Mouse (Mus musculus) urinary bladder, adult 2 months (tissue): Measurements from ENCODE around the gene Ntsr2. TPM values are rescaled to one million over a fixed set of nuclear protein-coding genes. Genes with fewer than 3 reads are reported as not detected.
"Not testable (repeated sequence)": the region's sequence is repeated elsewhere in the genome, so short reads cannot be mapped to it uniquely, and the experiment has no call there.

Experiments used
- DNase-seq: peaks from one replicate; pipeline ENCODE4 v3.0.0; 2022; ENCODE audit warnings: low spot score
- polyA plus RNA-seq: library from polyadenylated mRNA; depleted of rRNA; stranded (reverse); fragments of >200 nt; gene quantifications from 2 replicates; pipeline ENCODE4 v1.2.3, GENCODE M21; 2012; rRNA removed

Ntsr2 gene
- polyA plus RNA-seq, 1 experiment: 0.22 TPM

- no peak for DNase-seq
Measured at GRCm38 (mm10) chr12:16648273-16648672, 4.9 kb upstream of the Ntsr2 start.

GRCm38 (mm10) chr12:16649819-16650218 lies 3.4 kb upstream of the Ntsr2 start:
- no peak for DNase-seq

GRCm38 (mm10) chr12:16655604-16656003 lies 2.4 kb downstream of the Ntsr2 start:
- no peak for DNase-seq

- no peak for DNase-seq
Measured at GRCm38 (mm10) chr12:16656906-16657875, 4.0 kb downstream of the Ntsr2 start.

GRCm38 (mm10) chr12:16661459-16661858 lies 8.3 kb downstream of the Ntsr2 start:
- DNase-seq: no peak

- DNase-seq: no peak
Measured at GRCm38 (mm10) chr12:16661936-16662335, 8.8 kb downstream of the Ntsr2 start.

GRCm38 (mm10) chr12:16662955-16663585 lies 9.9 kb downstream of the Ntsr2 start:
- DNase-seq: no peak

GRCm38 (mm10) chr12:16665022-16665421 lies 11.8 kb downstream of the Ntsr2 start:
- no peak for DNase-seq

GRCm38 (mm10) chr12:16669176-16669575 lies 16.0 kb downstream of the Ntsr2 start:
- DNase-seq: no peak

GRCm38 (mm10) chr12:16672246-16672645 lies 19.1 kb downstream of the Ntsr2 start:
- no peak for DNase-seq

GRCm38 (mm10) chr12:16690631-16691030 lies 37.4 kb downstream of the Ntsr2 start:
- DNase-seq: no peak

- DNase-seq: no peak
Measured at GRCm38 (mm10) chr12:16694783-16695182, 41.6 kb downstream of the Ntsr2 start.

GRCm38 (mm10) chr12:16695252-16695651 lies 42.1 kb downstream of the Ntsr2 start:
- DNase-seq: not testable (repeated sequence)

GRCm38 (mm10) chr12:16696146-16696545 lies 43.0 kb downstream of the Ntsr2 start:
- DNase-seq: no peak

- no peak for DNase-seq
Measured at GRCm38 (mm10) chr12:16698691-16699090, 45.5 kb downstream of the Ntsr2 start.

Other genes starting within 250 kb of the Ntsr2 start
- 12.3 and 15.5 TPM in 2 replicates for gene Lpin1, start 42.4 kb upstream of the Ntsr2 start, polyA plus RNA-seq
- 0.29 and 0.35 TPM in 2 replicates for gene Greb1, start 147.5 kb downstream of the Ntsr2 start, polyA plus RNA-seq
- gene E2f6, start 157.6 kb downstream of the Ntsr2 start, polyA plus RNA-seq: 26.5 and 27.9 TPM in 2 replicates
- gene Rock2, start 241.5 kb downstream of the Ntsr2 start, polyA plus RNA-seq: 42.1 and 52.0 TPM in 2 replicates